Mouse (Mus musculus): ENCODE results near the gene Mymx. TPM values are rescaled to one million over a fixed set of nuclear protein-coding genes. Genes with fewer than 3 reads are reported as not detected.

The Mymx gene
- polyA plus RNA-seq, 1 experiment, result 22.6 TPM

- no peaks in the 10 kb centered on the region for H3K27me3 ChIP-seq (ENCODE audit: control insufficient read depth, insufficient read depth, low read length, poor library complexity, severe bottlenecking)
- H3K36me3 ChIP-seq (ENCODE audit: control insufficient read depth, insufficient read depth, low read length, poor library complexity, severe bottlenecking), result no peaks in the 10 kb centered on the region
- no peak for TF ChIP-seq EP300 (IDR thresholded peaks at IDR 0.05; ENCODE audit: insufficient read depth, low read depth, low read length)
- no peak overlapping the region for H3K4me3 ChIP-seq (ENCODE audit: low read depth, low read length)
- H3K9ac ChIP-seq (ENCODE audit: low read depth, poor library complexity, severe bottlenecking), result no peak overlapping the region
- H3K27ac ChIP-seq (ENCODE audit: insufficient read depth, low read length), result no peak overlapping the region
- peaks cover 8% of the 10 kb centered on the region for H3K4me1 ChIP-seq (ENCODE audit: control insufficient read depth, insufficient read depth, low read length)
- H3K9me3 ChIP-seq (replicated peaks; ENCODE audit: control insufficient read depth, insufficient read depth, low read length, poor library complexity, severe bottlenecking), result no peaks in the 10 kb centered on the region
These were observed 30.0 kb upstream of the Mymx start for GRCm38 (mm10) chr17:45631940-45632339.

- TF ChIP-seq CTCF (IDR thresholded peaks at IDR 0.05; ENCODE audit: low read depth, low read length), result no peak
- TF ChIP-seq POLR2A (IDR thresholded peaks at IDR 0.05; ENCODE audit: insufficient read depth, low read length), result no peak
- no peak for TF ChIP-seq EP300 (IDR thresholded peaks at IDR 0.05; ENCODE audit: insufficient read depth, low read depth, low read length)
- Histone ChIP-seq H3K4me1 (ENCODE audit: control insufficient read depth, insufficient read depth, low read length) (peaks cover 8% of the 10 kb centered on the region), H3K27ac (ENCODE audit: insufficient read depth, low read length) (peak overlapping the region; percentile 78), H3K9ac (ENCODE audit: low read depth, poor library complexity, severe bottlenecking) (peak overlapping the region; percentile 66), H3K27me3 (ENCODE audit: control insufficient read depth, insufficient read depth, low read length, poor library complexity, severe bottlenecking) (no peaks in the 10 kb centered on the region), H3K9me3 (replicated peaks; ENCODE audit: control insufficient read depth, insufficient read depth, low read length, poor library complexity, severe bottlenecking) (no peaks in the 10 kb centered on the region), H3K4me3 (ENCODE audit: low read depth, low read length) (no peak overlapping the region), H3K36me3 (ENCODE audit: control insufficient read depth, insufficient read depth, low read length, poor library complexity, severe bottlenecking) (no peaks in the 10 kb centered on the region)
These were observed 29.1 kb upstream of the Mymx start for GRCm38 (mm10) chr17:45630992-45631391.

- no peak for TF ChIP-seq POLR2A (IDR thresholded peaks at IDR 0.05; ENCODE audit: insufficient read depth, low read length)
- peak; percentile 62 for TF ChIP-seq CTCF (IDR thresholded peaks at IDR 0.05; ENCODE audit: low read depth, low read length)
- peak; percentile 87 for TF ChIP-seq EP300 (IDR thresholded peaks at IDR 0.05; ENCODE audit: insufficient read depth, low read depth, low read length)
- peak overlapping the region; percentile 78 for H3K27ac ChIP-seq (ENCODE audit: insufficient read depth, low read length)
- H3K9me3 ChIP-seq (replicated peaks; ENCODE audit: control insufficient read depth, insufficient read depth, low read length, poor library complexity, severe bottlenecking), result no peaks in the 10 kb centered on the region
- H3K4me1 ChIP-seq (ENCODE audit: control insufficient read depth, insufficient read depth, low read length), result peaks cover 8% of the 10 kb centered on the region
- no peaks in the 10 kb centered on the region for H3K36me3 ChIP-seq (ENCODE audit: control insufficient read depth, insufficient read depth, low read length, poor library complexity, severe bottlenecking)
- H3K4me3 ChIP-seq (ENCODE audit: low read depth, low read length), result peak overlapping the region; percentile 45
- peak overlapping the region; percentile 66 for H3K9ac ChIP-seq (ENCODE audit: low read depth, poor library complexity, severe bottlenecking)
- no peaks in the 10 kb centered on the region for H3K27me3 ChIP-seq (ENCODE audit: control insufficient read depth, insufficient read depth, low read length, poor library complexity, severe bottlenecking)
These were observed 28.2 kb upstream of the Mymx start for GRCm38 (mm10) chr17:45629861-45630694.

GRCm38 (mm10) chr17:45628885-45629855 is 27.3 kb upstream of the Mymx start:
- H3K4me3 ChIP-seq (ENCODE audit: low read depth, low read length), result no peak overlapping the region
- H3K9ac ChIP-seq (ENCODE audit: low read depth, poor library complexity, severe bottlenecking), result no peak overlapping the region
- H3K4me1 ChIP-seq (ENCODE audit: control insufficient read depth, insufficient read depth, low read length), result peaks cover 8% of the 10 kb centered on the region
- no peak for TF ChIP-seq CTCF (IDR thresholded peaks at IDR 0.05; ENCODE audit: low read depth, low read length)
- TF ChIP-seq EP300 (IDR thresholded peaks at IDR 0.05; ENCODE audit: insufficient read depth, low read depth, low read length), result no peak
- no peak for TF ChIP-seq POLR2A (IDR thresholded peaks at IDR 0.05; ENCODE audit: insufficient read depth, low read length)
- no peaks in the 10 kb centered on the region for H3K36me3 ChIP-seq (ENCODE audit: control insufficient read depth, insufficient read depth, low read length, poor library complexity, severe bottlenecking)
- H3K9me3 ChIP-seq (replicated peaks; ENCODE audit: control insufficient read depth, insufficient read depth, low read length, poor library complexity, severe bottlenecking), result no peaks in the 10 kb centered on the region
- H3K27ac ChIP-seq (ENCODE audit: insufficient read depth, low read length), result peak overlapping the region; percentile 78
- no peaks in the 10 kb centered on the region for H3K27me3 ChIP-seq (ENCODE audit: control insufficient read depth, insufficient read depth, low read length, poor library complexity, severe bottlenecking)

- Histone ChIP-seq H3K4me1 (ENCODE audit: control insufficient read depth, insufficient read depth, low read length) (peaks cover 8% of the 10 kb centered on the region), H3K27ac (ENCODE audit: insufficient read depth, low read length) (no peak overlapping the region), H3K36me3 (ENCODE audit: control insufficient read depth, insufficient read depth, low read length, poor library complexity, severe bottlenecking) (no peaks in the 10 kb centered on the region), H3K9me3 (replicated peaks; ENCODE audit: control insufficient read depth, insufficient read depth, low read length, poor library complexity, severe bottlenecking) (no peaks in the 10 kb centered on the region), H3K27me3 (ENCODE audit: control insufficient read depth, insufficient read depth, low read length, poor library complexity, severe bottlenecking) (no peaks in the 10 kb centered on the region), H3K4me3 (ENCODE audit: low read depth, low read length) (no peak overlapping the region), H3K9ac (ENCODE audit: low read depth, poor library complexity, severe bottlenecking) (no peak overlapping the region)
- TF ChIP-seq EP300 (IDR thresholded peaks at IDR 0.05; ENCODE audit: insufficient read depth, low read depth, low read length) (peak; percentile 43; the same call in 1 of the 2 replicates), POLR2A (IDR thresholded peaks at IDR 0.05; ENCODE audit: insufficient read depth, low read length) (no peak), CTCF (IDR thresholded peaks at IDR 0.05; ENCODE audit: low read depth, low read length) (no peak)
These were observed 26.3 kb upstream of the Mymx start for GRCm38 (mm10) chr17:45628160-45628559.
